Mouse (Mus musculus) limb, embryonic 14.5 days (tissue): ENCODE measurements around the gene Pigr. TPM values are rescaled to one million over a fixed set of nuclear protein-coding genes. Genes with fewer than 3 reads are reported as not detected.

Source experiments
- ATAC-seq: fragments of 200-750 bp; cut with Nextera tagmentation; 2 replicates; pipeline ENCODE4 v1.8.0; 2017; ENCODE audit warnings: low read depth, moderate number of reproducible peaks, moderate TSS enrichment; ENCODE audit not compliant: low FRiP score
- DNase-seq: peaks from one replicate; pipeline ENCODE4 v3.0.0-alpha.2; 2015; ENCODE audit warnings: low spot score
- H3K27ac ChIP-seq: fragments of 300-500 bp; sonication (generic); replicated peaks from 2 replicates; pipeline ENCODE4 v1.5.1; 2014; ENCODE audit warnings: low read depth, mild to moderate bottlenecking, low read length, moderate library complexity, mixed read lengths
- H3K27me3 ChIP-seq: fragments of 300-500 bp; sonication (generic); 2 replicates; pipeline ENCODE4 v1.6.1; 2014; ENCODE audit warnings: low read length, mixed read lengths; ENCODE audit not compliant: control insufficient read depth, insufficient read depth
- H3K36me3 ChIP-seq: fragments of 300-500 bp; sonication (generic); 2 replicates; pipeline ENCODE4 v1.6.1; 2014; ENCODE audit warnings: mild to moderate bottlenecking, low read length, moderate library complexity, mixed read lengths; ENCODE audit not compliant: control insufficient read depth, insufficient read depth
- H3K4me1 ChIP-seq: fragments of 300-500 bp; sonication (generic); 2 replicates; pipeline ENCODE4 v1.6.1; 2014; ENCODE audit warnings: antibody characterized with exemption, low read length, mixed read lengths; ENCODE audit not compliant: control insufficient read depth, insufficient read depth
- H3K4me2 ChIP-seq: fragments of 300-500 bp; sonication (generic); replicated peaks from 2 replicates; pipeline ENCODE4 v1.6.1; 2014; ENCODE audit warnings: low read depth, mild to moderate bottlenecking, low read length, moderate library complexity; ENCODE audit not compliant: severe bottlenecking
- H3K4me3 ChIP-seq: fragments of 300-500 bp; sonication (generic); replicated peaks from 2 replicates; pipeline ENCODE4 v1.5.1; 2014; ENCODE audit warnings: low read length
- H3K9ac ChIP-seq: fragments of 300-500 bp; sonication (generic); 2 replicates; pipeline ENCODE4 v1.6.1; 2014; ENCODE audit warnings: mild to moderate bottlenecking, low read depth, low read length, moderate library complexity; ENCODE audit not compliant: severe bottlenecking
- H3K9me3 ChIP-seq: fragments of 300-500 bp; sonication (generic); 2 replicates; pipeline ENCODE4 v1.6.1; 2016; ENCODE audit warnings: low read length; ENCODE audit not compliant: control insufficient read depth
- POLR2A ChIP-seq: fragments of 200-500 bp; IDR thresholded peaks from 2 replicates; pipeline ENCODE4 v1.8.0; 2012; ENCODE audit warnings: inconsistent platforms, mild to moderate bottlenecking, moderate library complexity, borderline replicate concordance; ENCODE audit not compliant: insufficient read depth, insufficient read length; ENCODE audit errors: extremely low read depth
- WGBS: fragments of 180-500 bp; shearing (Covaris S2); extraction: QIAGEN DNeasy Blood & Tissue Kit; methylation state at CpG from one replicate; pipeline ENCODE4 v1.1.7; 2014; 5-methylcytosine and 5-hydroxymethylcytosine counted together
- polyA plus RNA-seq, 2 experiments: library from polyadenylated mRNA; depleted of rRNA in 1 of 2; stranded (reverse) in 1 of 2; unstranded in 1 of 2; fragments of >200 nt; fragmentation: Nextera tagmentation in 1 of 2; extraction: Ambion mirVana in 1 of 2; gene quantifications; 2 replicates each; pipeline versions ENCODE4 v1.2.1 to v1.2.3; 2012 to 2014

Gene Pigr
- polyA plus RNA-seq, 2 experiments = 0.15 TPM; not detected in 1

DNA sequence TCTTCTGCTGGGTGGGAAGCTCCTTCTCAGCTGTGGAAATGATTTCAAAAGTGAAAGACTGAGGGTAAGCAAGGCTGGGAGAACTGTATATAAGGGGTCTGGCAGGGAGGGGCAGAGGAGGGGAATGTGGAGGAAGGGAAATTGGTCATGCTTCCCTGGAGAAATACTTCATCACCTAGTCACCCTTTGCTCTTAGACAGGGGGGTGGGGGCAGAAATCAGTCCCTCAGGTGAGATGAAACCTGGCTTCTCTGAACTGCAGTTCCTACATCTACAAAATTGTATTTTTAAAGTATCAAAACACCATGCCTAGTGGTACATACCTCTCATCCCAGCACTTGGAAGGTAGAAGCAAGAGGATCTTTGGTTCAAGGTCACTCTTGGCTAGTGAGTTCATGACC lies 60.9 kb downstream of the Pigr start, which contains the start of gene Il24:
Gene Il24 (minus strand): TSS at position 101 of the 400 bp plus-strand sequence.
- Histone ChIP-seq H3K27ac (no peak within 1 kb of the TSS), H3K4me1 (no peaks in the 10 kb centered on the region), H3K27me3 (no peaks in the 10 kb centered on the region), H3K36me3 (no peaks in the 10 kb centered on the region), H3K4me2 (no peak within 1 kb of the TSS), H3K9me3 (no peaks in the 10 kb centered on the region), H3K9ac (no peak within 1 kb of the TSS), H3K4me3 (no peak within 1 kb of the TSS)
- ATAC-seq (no peak), DNase-seq (no peak)
- no peak for TF ChIP-seq POLR2A

DNA sequence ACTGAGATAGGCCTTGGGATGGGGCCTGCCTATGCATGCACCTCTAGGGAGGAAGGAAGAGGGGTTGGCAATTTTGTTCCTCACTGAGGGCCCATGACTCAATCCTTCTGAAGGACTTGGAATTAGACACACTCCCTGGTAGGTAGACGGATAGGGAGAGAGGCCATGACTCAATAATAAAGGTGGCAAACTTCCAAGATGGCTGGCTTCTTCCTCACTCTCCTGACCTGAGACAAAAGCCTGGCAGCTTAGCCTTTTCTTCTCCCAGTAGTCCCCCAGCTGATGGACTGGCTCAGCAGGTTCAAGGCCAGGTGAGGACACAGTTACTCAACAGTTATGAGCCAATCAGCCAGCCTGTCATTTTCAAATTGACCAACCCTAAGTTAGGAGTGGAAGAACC lies 66.0 kb downstream of the Pigr start:
- Histone ChIP-seq H3K36me3 (no peaks in the 10 kb centered on the region), H3K9me3 (no peaks in the 10 kb centered on the region), H3K9ac (no peak overlapping the region), H3K4me3 (no peak overlapping the region), H3K27me3 (no peaks in the 10 kb centered on the region), H3K4me1 (no peaks in the 10 kb centered on the region), H3K4me2 (no peak overlapping the region), H3K27ac (no peak overlapping the region)
- no peak for TF ChIP-seq POLR2A
- 77% methylated on average over 1 of the region's 1 CpGs for WGBS
- ATAC-seq = no peak
- DNase-seq = no peak

DNA sequence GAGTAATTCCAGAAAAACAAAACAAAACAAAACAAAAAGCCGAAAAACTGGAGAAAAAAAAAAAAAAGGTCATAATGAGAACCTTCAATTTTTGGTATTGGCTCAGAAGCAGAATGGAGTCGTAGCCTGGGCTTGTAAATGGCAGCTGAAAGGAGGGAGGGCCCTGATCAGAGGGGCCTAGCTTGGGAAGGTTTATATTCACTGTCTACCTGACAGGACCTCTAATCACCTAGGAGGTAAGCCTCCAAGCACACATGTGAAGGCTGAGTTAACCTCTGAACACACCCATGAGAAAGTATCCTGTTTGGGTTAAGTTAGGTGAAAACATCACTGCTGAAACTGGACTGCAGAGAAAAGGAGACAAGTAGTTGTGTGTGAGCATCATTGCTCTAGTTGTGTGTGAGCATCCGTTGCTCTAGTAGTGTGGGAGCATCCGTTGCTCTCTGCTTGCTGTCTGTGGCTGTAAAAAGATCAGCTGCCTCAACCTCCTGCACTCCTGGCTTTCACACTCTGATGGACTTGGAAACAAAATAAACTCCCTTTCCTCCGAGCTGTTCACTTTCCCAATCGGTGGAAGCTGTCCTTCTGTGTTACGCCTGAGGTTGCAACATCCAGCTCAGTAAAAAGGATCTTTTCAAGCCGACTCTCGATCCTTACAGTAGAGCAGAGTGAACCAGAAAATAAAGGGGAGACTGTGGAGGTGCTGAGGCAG lies 67.0 kb downstream of the Pigr start:
- no peak overlapping the region for H3K4me3 ChIP-seq
- no peaks in the 10 kb centered on the region for H3K4me1 ChIP-seq
- no peak for DNase-seq
- TF ChIP-seq POLR2A = no peak
- no peaks in the 10 kb centered on the region for H3K27me3 ChIP-seq
- no peak overlapping the region for H3K4me2 ChIP-seq
- H3K9me3 ChIP-seq = no peaks in the 10 kb centered on the region
- no peaks in the 10 kb centered on the region for H3K36me3 ChIP-seq
- H3K9ac ChIP-seq = no peak overlapping the region
- H3K27ac ChIP-seq = no peak overlapping the region
- no peak for ATAC-seq
- 64% methylated on average over 9 of the region's 9 CpGs for WGBS

DNA sequence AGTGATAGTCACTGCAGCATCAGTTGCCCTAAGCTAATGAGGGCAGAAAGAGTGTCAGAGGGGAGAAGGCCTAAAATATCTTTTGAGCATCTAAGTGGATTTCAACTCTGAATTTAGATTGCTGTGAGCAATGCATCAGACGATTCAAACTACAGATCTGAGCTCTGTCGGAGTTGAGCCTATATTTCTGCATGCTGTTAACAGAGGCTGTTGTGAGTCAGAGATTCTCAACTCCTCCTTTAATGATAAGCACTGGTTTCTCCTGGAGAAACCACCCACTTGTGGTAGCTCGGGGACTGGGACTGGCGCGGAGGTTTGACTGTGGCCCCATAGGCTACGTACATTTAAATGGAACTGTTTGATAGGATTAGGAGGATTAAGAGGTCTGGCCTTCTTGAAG lies 68.0 kb downstream of the Pigr start:
- WGBS = 64% methylated on average over 6 of the region's 6 CpGs
- H3K9me3 ChIP-seq = no peaks in the 10 kb centered on the region
- TF ChIP-seq POLR2A = no peak
- H3K27ac ChIP-seq = no peak overlapping the region
- no peak overlapping the region for H3K9ac ChIP-seq
- no peaks in the 10 kb centered on the region for H3K36me3 ChIP-seq
- no peaks in the 10 kb centered on the region for H3K4me1 ChIP-seq
- H3K4me2 ChIP-seq = no peak overlapping the region
- ATAC-seq (no peak), DNase-seq (no peak)
- H3K27me3 ChIP-seq = no peaks in the 10 kb centered on the region
- no peak overlapping the region for H3K4me3 ChIP-seq

Other genes with a start within 250 kb of the Pigr start
- gene Zp3r, start 197.1 kb upstream of the Pigr start, polyA plus RNA-seq (2012; rRNA removed) = not detected in 2 replicates
- not detected in 2 replicates for gene Zp3r, start 197.1 kb upstream of the Pigr start, polyA plus RNA-seq (2014; fragmentation: Nextera tagmentation; extraction: Ambion mirVana)
- gene C4bp, start 165.1 kb upstream of the Pigr start, polyA plus RNA-seq (2012; rRNA removed) = 0.03 TPM in 1 of 2 replicates, not detected in the other
- gene C4bp, start 165.1 kb upstream of the Pigr start, polyA plus RNA-seq (2014; fragmentation: Nextera tagmentation; extraction: Ambion mirVana) = not detected in 2 replicates
- not detected in 2 replicates for gene Gm29427, start 110.9 kb upstream of the Pigr start, polyA plus RNA-seq (2012; rRNA removed)
- gene Gm29427, start 110.9 kb upstream of the Pigr start, polyA plus RNA-seq (2014; fragmentation: Nextera tagmentation; extraction: Ambion mirVana) = not detected in 2 replicates
- gene Yod1, start 109.4 kb upstream of the Pigr start, polyA plus RNA-seq (2012; rRNA removed) = 2.9 TPM in 2 replicates
- gene Yod1, start 109.4 kb upstream of the Pigr start, polyA plus RNA-seq (2014; fragmentation: Nextera tagmentation; extraction: Ambion mirVana) = 7.2 and 7.9 TPM in 2 replicates
- gene Pfkfb2, start 97.4 kb upstream of the Pigr start, polyA plus RNA-seq (2012; rRNA removed) = 17.2 and 20.8 TPM in 2 replicates
- 7.3 and 8.5 TPM in 2 replicates for gene Pfkfb2, start 97.4 kb upstream of the Pigr start, polyA plus RNA-seq (2014; fragmentation: Nextera tagmentation; extraction: Ambion mirVana)
- 1.9 and 2.8 TPM in 2 replicates for gene AA986860, start 94.7 kb upstream of the Pigr start, polyA plus RNA-seq (2012; rRNA removed)
- gene AA986860, start 94.7 kb upstream of the Pigr start, polyA plus RNA-seq (2014; fragmentation: Nextera tagmentation; extraction: Ambion mirVana) = 8.1 and 10.6 TPM in 2 replicates
- gene Fcamr, start 25.8 kb upstream of the Pigr start, polyA plus RNA-seq (2012; rRNA removed) = 0.44 and 0.54 TPM in 2 replicates
- 0.11 and 0.28 TPM in 2 replicates for gene Fcamr, start 25.8 kb upstream of the Pigr start, polyA plus RNA-seq (2014; fragmentation: Nextera tagmentation; extraction: Ambion mirVana)
- gene Fcmr, start 39.0 kb downstream of the Pigr start, polyA plus RNA-seq (2012; rRNA removed) = not detected in 2 replicates
- gene Fcmr, start 39.0 kb downstream of the Pigr start, polyA plus RNA-seq (2014; fragmentation: Nextera tagmentation; extraction: Ambion mirVana) = not detected in 2 replicates
- gene Il24, start 60.8 kb downstream of the Pigr start, polyA plus RNA-seq (2012; rRNA removed) = not detected in 2 replicates
- gene Il24, start 60.8 kb downstream of the Pigr start, polyA plus RNA-seq (2014; fragmentation: Nextera tagmentation; extraction: Ambion mirVana) = not detected in 2 replicates
- gene Il20, start 84.8 kb downstream of the Pigr start, polyA plus RNA-seq (2012; rRNA removed) = not detected in 2 replicates
- gene Il20, start 84.8 kb downstream of the Pigr start, polyA plus RNA-seq (2014; fragmentation: Nextera tagmentation; extraction: Ambion mirVana) = not detected in 2 replicates
- gene Il19, start 113.4 kb downstream of the Pigr start, polyA plus RNA-seq (2012; rRNA removed) = 0.09 and 0.20 TPM in 2 replicates
- gene Il19, start 113.4 kb downstream of the Pigr start, polyA plus RNA-seq (2014; fragmentation: Nextera tagmentation; extraction: Ambion mirVana) = not detected in 2 replicates
- gene Il10, start 193.2 kb downstream of the Pigr start, polyA plus RNA-seq (2012; rRNA removed) = 0.05 and 0.06 TPM in 2 replicates
- gene Il10, start 193.2 kb downstream of the Pigr start, polyA plus RNA-seq (2014; fragmentation: Nextera tagmentation; extraction: Ambion mirVana) = not detected in 2 replicates